Mouse (Mus musculus): ENCODE measurements at regions not wholly inside any gene's neighbourhood (a gene's known extent, or its start where the extent isn't known, plus 50 kb on each side); places are given as distances from the start of the nearest gene placed in this dataset.

- DNase-seq (ENCODE audit: low spot score): no peak
Measured at GRCm38 (mm10) chr12:92509494-92509893, 660.5 kb upstream of the Sel1l start.

- no peak for DNase-seq (ENCODE audit: low spot score)
Measured at GRCm38 (mm10) chr12:92508796-92509489, 660.0 kb upstream of the Sel1l start.

DNA sequence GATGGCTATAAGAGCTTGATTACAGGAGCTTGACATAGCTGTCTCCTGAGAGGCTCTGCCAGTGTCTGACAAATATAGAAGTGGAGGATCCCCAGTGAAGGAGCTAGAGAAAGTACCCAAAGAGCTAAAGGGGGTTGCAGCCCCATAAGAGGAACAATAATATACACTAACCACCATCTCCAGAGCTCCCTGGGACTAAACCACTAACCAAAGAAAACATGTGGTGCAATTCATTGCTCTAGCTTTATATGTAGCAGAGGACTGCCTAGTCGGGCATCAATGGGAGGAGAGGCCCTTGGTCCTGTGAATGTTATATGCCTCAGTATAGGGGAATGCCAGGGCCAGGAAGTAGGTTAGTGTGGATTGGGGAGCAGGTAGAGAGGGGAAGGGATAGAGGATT is 635.0 kb upstream of the Sel1l start:
- DNase-seq (ENCODE audit: low spot score): no peak

DNA sequence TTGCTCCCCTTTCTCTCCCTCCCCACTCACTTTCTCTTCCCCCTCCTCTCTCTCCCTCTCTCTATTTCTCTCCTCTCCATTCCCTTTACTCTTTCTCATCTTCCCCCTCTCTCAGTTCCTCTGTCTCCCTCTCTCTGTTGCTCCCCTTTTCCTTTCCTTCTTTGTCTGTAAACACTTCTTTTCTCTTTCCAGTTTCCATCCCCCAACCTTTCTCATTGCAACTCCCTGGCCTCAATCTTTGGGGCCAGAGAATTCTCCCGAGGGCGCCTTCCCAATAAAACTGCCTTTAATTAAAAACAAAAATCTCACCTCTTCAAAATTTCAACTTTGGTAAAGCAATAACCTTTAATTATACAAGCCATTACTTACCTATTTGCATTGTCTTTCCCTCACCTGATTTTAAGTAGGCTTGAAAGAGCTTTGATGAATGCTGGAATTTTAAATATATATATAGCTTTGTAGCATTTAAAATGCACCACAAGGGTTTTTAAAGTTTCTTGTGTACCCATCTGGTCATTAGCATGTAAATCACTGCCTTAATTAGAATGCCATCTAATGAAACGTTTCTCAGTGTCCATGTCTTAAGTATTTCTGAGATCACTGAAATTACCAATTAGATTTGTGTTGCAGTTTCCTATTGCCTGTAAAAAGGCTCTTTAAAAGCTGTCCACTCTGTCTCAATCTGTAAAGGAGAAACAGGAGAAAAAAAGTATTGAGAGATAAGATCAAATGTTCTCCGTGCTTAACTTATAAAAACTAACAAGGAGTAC is 625.5 kb upstream of the Sel1l start:
- DNase-seq (ENCODE audit: low spot score): no peak

DNA sequence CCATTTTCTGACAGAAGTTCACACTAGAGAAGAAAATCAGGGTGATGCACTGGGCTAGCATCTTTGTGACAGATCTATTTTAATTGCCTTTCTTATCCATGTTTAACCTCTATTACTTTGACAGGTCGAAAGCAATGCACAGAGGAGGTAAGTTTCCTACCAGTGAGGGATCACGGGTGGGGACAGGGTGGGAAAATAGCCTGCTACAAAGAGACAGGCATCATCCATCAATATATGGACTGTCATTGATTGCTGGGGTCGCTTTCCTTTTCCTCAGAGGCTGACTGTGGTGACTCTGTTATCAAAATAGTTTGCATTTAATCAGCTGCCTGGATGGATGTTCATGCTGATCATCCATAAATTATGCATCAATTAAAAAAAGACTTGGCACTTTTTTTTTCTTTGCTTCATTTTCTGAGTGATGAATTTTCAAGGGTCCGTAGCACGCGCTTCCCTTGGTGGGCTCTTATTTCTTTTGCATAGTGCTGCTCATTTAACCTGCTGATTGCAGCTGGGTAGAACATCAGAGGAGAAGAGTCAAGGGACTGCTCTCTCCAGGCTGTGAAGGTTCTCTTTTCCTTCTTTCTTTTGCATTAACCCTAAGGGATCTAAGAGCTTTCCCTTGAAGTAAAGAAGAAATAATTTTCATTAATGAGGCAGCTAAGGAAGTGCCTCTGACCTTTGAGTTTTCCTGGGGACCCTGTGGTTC is 602.3 kb upstream of the Sel1l start:
- no peak for DNase-seq (ENCODE audit: low spot score)

DNA sequence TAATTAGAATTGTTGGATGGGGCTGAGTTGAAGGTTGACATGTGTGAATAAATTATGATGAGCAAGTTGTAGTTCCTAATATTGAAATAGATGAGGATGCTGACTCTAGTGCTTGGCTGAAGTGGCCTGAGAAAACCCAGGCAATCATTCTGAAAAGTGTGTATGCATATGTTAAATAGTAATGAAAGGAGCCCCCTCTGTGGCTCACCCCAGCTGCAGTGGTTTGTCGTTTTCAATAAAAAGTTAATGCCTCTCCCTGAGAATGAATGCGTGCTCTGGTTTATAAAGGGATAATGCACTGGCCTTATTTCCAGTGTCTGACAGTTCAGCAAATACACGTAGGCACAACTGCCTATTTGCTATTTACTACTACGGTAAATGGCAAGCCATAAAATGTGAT is 569.5 kb upstream of the Sel1l start:
- DNase-seq (ENCODE audit: low spot score): no peak

GRCm38 (mm10) chr12:92405506-92405905 is 556.5 kb upstream of the Sel1l start:
- DNase-seq (ENCODE audit: low spot score): no peak

DNA sequence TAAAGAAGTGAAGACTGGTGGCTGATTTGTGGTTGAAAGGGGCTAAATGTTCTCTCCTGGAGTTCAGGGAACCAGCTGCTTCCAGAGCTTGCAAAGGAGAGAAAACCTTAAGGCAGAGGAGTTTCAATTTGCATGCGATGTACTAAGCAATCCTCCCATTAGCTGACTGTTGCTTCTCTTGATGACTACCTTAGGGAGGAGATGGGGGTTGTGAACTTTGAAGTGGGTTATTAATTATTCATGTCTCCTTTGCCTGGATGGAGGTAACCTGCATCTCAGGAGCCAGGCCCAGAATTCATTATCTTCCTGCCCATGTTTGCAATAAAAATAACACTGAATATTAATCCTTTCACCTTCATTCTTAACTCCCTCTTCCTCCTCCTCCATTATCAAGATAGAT is 552.0 kb upstream of the Sel1l start:
- no peak for DNase-seq (ENCODE audit: low spot score)

DNA sequence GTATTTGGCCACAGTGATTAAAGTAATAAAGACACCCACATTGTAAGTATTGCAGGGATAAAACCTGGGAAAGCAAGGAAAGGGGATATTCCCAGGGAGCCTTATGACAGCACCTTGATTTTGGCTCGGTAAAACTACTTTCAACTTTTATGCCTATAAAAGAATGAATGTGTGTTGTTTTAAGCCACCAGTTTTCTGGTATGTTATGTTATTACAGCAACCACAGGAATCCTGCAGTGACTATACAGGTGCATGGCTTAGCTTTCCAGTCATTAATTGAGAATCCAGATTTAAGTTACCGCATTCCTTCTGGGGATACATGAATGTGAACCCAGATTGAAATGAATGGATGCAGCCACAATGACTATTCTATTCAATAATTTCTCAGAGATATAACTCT is 537.2 kb upstream of the Sel1l start:
- DNase-seq (ENCODE audit: low spot score): no peak

DNA sequence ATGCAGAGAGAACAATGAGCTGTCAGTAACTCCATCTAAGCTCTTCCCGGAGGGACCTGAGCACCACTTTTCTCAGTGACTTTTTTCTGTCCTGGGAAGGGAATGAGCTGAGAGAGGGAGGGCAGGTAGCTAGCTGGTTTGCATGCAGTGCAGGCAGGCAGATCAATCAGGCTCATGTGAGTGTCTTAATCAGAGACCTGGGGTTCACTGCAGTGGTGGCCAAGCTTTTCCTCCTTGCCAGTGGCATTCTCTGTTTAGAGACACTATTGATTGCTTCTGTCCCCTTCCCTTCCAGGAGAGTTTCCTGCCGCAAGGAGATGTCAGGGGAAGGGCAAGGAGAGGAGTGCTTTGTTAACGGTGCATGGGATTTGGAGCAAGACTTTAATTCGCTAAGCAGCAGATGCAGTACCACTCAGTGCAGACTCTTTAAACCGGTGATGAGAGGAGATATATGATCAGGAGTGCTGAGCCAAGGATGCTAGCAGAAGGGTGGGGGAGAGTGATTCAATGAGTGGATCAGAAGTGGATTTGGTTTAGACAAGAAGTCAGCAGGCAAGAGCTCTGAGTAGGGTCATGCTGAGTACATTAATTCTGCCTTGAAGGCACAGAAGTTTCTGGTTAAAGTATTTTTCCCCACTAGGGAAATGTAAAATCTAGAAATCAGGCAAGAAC is 535.4 kb upstream of the Sel1l start:
- no peak for DNase-seq (ENCODE audit: low spot score)

DNA sequence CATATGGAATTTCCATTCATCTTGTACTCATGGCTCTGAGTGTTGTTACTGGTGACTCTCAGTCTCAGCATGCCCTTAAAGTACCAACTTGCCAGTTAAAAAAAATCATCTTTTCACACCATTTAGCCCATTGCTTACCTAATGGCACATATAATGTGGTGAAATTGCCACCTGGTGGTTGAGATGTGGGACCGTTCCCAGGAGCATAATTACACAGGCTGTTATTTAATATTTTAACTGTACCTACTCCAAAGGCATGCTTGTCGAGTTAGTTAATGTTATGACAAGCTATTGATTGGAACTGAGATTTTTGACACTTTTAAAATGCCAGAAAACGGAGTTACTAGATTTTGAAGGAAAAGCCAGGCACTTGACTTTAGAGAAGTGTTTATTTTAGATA is 530.2 kb upstream of the Sel1l start:
- no peak for DNase-seq (ENCODE audit: low spot score)

GRCm38 (mm10) chr12:92365926-92366325 is 517.0 kb upstream of the Sel1l start:
- DNase-seq (ENCODE audit: low spot score): no peak

GRCm38 (mm10) chr12:92353386-92354257 is 504.7 kb upstream of the Sel1l start:
- DNase-seq (ENCODE audit: low spot score): no peak

- no peak for DNase-seq (ENCODE audit: low spot score)
Measured at GRCm38 (mm10) chr12:92318241-92318640, 469.3 kb upstream of the Sel1l start.

- DNase-seq (ENCODE audit: low spot score): no peak
Measured at GRCm38 (mm10) chr12:92317609-92318008, 468.7 kb upstream of the Sel1l start.

DNA sequence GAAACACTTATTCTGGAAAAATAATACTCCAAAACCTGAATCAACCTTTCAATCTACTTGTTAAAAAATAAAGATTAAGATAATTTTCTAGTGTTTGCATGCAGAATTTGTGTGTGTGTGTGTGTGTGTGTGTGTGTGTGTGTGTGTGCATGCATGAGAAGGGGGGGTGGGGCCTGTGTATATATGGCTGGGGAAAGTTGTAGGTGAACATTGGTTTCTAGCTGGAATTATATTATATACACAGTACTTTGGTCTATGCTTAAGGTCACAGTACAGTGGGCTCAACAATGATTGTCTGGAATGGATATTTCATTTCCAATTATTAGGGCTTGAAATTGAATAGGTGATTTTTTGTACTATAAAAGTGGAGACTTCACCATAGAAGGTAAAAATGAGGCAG is 467.3 kb upstream of the Sel1l start:
- no peak for DNase-seq (ENCODE audit: low spot score)

- DNase-seq (ENCODE audit: low spot score): no peak
Measured at GRCm38 (mm10) chr12:92315820-92316219, 466.9 kb upstream of the Sel1l start.

- peak; percentile 16 for DNase-seq (ENCODE audit: low spot score)
Measured at GRCm38 (mm10) chr12:92302951-92303591, 454.1 kb upstream of the Sel1l start.

DNA sequence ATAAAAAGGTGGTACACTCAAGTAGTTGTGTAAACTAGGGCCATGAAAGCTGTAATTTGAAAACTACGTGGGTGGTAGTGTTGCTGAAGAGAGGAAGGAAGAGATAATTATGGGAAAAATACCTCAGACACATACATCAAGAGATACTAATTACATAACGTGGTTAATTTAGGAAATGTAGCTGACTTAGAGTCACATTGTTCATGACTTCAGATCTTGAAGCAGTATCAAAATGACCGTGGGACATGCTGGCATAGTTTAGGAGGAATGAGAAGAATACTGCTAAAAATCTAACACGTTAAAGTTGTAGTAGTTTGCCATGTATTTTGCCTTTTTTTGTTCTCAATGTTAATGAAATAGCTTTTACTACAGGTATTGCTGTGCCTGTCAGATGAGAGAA is 445.9 kb upstream of the Sel1l start:
- no peak for DNase-seq (ENCODE audit: low spot score)

DNA sequence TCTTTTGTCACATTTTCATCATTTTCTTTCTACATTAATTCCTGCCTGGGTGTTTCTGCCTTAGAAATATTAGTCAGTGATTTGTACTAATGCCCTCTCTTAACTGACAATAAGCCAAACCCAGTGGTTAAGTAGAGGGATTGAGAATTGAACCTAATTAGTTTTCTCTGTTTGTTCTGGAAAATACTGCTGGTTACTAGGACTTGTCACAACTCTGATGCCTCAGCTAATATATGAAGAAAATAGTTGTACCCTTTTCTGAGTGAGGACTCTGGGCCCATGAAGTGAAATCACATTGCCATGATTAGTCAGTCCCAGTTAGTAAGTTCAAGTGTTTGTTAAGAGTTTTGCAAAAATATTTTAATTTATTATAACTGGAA is 444.4 kb upstream of the Sel1l start:
- no peak for DNase-seq (ENCODE audit: low spot score)

Data from testis, postnatal 14 days (tissue).